Mouse (Mus musculus): Measurements from ENCODE around the gene Vwf. TPM values are rescaled to one million over a fixed set of nuclear protein-coding genes. Genes with fewer than 3 reads are reported as not detected.

Vwf gene
- 10 to 100 TPM; 12.5 to 17.6 TPM for total RNA-seq (2021)

- intact Hi-C loops (cut with DNase I), result no loop called here
- DNase-seq (ENCODE audit: low spot score in 2 of 2), result no peak
Observed at GRCm38 (mm10) chr6:125546474-125546873, at the start of gene Vwf. Gene Vwf, plus strand, starts transcription at chr6:125546774.

DNA sequence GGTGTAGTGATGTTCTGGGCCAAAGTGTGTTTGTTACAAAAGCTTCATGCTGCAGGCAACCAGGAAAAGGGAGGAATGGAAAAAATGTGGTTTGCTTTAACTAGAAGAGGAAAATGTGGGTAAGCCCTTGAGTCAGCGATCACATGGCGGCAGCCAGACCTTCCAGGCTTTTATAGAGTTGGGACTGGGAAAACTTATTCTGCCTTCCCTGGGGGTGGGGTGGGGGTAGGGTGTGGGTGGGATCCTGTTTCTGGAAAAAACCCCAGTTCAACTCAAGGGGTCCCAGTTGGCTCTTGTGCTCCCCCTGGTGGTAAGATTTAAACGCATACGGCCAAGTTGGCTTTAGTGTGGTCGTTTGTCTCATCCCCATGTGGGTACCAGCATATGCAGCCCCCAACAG is 48.5 kb upstream of the Vwf start:
- DNase-seq (ENCODE audit: low spot score in 2 of 2), result no peak
- intact Hi-C loops (cut with DNase I), result loop anchor here (1.0 to 5.0 kb wide), 2 partner anchors 72 to 104 kb away; no protein-coding TSS in a partner anchor

- no peak for DNase-seq (ENCODE audit: low spot score in 2 of 2)
- intact Hi-C loops (cut with DNase I), result no loop called here
Observed at GRCm38 (mm10) chr6:125503186-125503802, 43.3 kb upstream of the Vwf start.

DNA sequence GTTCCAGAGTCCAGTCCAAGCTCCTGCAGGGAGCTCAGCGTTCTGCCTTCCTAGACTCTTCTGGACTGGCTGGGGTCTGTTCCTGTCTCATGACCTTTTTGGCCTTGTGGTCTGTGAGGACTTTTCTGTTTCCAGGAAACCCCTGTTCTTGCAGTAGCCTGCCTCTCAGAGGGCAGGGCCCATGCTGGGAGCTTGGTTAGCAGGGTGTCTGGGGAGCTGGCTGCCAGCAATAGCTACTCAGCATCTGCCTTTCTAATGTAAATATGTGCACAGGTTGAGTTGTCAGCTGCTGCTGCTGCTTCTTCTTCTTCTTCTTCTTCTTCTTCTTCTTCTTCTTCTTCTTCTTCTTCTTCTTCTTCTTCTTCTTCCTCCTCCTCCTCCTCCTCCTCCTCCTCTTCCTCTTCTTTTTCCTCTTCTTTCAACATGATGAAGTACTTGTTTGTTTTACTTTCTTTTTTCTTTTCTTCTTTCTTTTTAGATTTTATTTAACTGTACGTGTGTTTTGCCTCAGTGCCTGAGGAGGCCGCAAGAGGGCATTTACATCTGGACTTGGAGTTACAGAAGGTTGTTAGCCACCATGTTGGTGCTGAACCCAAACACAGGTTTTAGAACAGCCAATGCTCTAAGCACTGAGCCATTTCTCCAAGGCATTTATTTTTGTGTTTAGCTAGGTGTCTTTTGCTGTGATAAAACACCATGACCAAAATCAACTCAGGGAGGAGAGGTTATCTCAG is 41.8 kb upstream of the Vwf start:
- DNase-seq (ENCODE audit: low spot score in 2 of 2), result no peak
- intact Hi-C loops (cut with DNase I), result no loop called here

DNA sequence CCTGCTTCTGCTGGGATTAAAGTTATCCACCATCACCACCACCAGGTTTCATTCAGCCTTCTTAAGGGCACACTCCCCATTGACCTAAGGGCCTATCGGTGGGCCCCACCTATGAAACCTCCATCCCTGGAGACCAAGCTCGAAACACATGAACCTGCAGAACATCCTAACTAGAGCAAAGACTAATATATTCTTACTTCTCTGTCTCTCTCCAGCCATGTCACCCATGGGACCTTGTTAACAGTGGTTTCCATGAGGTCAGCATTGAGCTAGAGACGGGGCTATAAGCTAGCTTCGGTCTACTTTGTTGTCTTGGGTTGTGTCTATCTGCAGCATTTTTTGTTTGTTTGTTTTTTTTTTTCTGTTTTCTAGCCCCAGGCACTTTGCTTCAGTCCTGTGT is 40.1 kb upstream of the Vwf start:
- DNase-seq (ENCODE audit: low spot score in 2 of 2), result no peak
- intact Hi-C loops (cut with DNase I), result no loop called here

DNA sequence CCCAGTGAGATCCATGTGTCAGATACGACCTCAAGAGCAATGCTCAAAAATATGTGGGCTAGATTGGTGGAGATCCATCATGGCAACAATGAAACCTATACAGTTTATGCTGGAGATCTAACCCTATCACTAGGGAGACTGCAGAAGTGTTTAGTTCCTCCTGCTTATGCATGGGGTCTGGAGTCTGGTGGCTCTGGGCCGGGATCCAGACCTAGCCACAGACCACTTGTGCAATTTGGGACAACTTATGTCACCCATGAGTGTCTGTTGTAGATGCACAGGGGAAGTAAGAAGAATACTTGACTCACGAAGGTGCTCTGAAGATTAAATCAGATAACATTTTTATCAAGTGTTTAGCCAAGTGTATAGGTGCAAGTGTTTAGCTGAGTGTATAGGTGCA is 36.8 kb upstream of the Vwf start:
- DNase-seq (ENCODE audit: low spot score in 2 of 2), result peak in 1 of 2 experiments; percentile 20
- intact Hi-C loops (cut with DNase I), result loop anchor here (5.0 kb wide), 1 partner anchor 93 kb away; no protein-coding TSS in a partner anchor

DNA sequence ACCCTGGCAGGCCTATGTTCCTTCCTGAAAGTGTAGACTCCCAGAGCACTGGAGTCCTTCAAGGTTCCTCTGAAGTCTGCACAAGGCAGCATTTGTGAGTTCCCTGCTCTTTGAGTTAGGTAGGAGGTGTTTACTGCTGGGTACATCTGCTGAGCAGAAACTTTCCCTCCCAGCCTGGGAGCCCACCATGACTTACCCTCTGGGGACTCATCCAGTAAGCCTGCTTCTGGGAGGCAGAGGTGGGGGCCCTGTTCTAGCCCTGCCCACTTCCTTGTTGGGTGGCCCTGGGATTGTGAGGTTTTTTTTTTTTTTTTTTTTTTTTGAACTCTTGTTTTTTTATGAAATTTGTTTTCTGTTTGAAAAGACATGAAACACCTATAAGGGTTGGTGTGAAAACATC is 35.9 kb upstream of the Vwf start:
- DNase-seq (ENCODE audit: low spot score in 2 of 2), result no peak
- intact Hi-C loops (cut with DNase I), result loop anchor here (5.0 kb wide), 1 partner anchor 92 kb away; no protein-coding TSS in a partner anchor

- intact Hi-C loops (cut with DNase I), result loop anchor here (5.0 kb wide), 1 partner anchor 91 kb away; no protein-coding TSS in a partner anchor
- no peak for DNase-seq (ENCODE audit: low spot score in 2 of 2)
Observed at GRCm38 (mm10) chr6:125511196-125511595, 35.4 kb upstream of the Vwf start.

- DNase-seq (ENCODE audit: low spot score in 2 of 2), result no peak
- intact Hi-C loops (cut with DNase I), result loop anchor here (5.0 kb wide), 1 partner anchor 89 kb away; no protein-coding TSS in a partner anchor
Observed at GRCm38 (mm10) chr6:125512950-125513596, 33.5 kb upstream of the Vwf start.

GRCm38 (mm10) chr6:125515503-125516315 is 30.9 kb upstream of the Vwf start:
- intact Hi-C loops (cut with DNase I), result no loop called here
- peak in 1 of 2 experiments; percentile 11 for DNase-seq (ENCODE audit: low spot score in 2 of 2)

DNA sequence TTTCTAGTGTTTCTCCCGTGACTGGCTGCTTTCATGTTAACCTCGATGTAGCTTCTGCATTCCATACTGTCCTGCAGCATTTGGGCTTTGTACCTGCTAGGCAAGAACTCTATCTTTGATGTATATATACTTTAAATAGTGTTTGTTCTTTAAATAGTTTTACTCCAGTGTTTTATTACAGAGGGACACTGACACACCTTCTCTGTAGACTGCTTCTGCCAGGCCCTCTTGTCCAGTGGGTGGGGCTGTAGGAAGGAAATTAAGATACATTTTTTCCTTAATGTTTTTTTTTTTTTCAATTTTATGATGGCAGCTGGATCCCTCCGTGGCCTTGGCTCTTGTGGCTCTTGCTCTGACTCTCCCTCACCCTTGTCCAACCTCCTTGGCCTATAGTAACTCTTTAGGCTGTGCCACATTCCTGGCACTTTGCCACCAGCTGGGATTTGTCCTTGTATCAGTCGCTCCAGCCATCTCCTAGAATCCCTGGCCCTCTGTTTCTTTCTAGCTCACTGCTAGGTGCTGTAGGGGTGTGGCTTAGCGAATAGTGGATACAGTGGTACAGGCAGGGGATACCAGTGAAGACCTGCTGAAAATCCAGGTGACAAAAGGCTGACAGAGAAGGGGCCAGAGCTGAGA is 24.9 kb upstream of the Vwf start:
- no peak for DNase-seq (ENCODE audit: low spot score in 2 of 2)
- intact Hi-C loops (cut with DNase I), result no loop called here

DNA sequence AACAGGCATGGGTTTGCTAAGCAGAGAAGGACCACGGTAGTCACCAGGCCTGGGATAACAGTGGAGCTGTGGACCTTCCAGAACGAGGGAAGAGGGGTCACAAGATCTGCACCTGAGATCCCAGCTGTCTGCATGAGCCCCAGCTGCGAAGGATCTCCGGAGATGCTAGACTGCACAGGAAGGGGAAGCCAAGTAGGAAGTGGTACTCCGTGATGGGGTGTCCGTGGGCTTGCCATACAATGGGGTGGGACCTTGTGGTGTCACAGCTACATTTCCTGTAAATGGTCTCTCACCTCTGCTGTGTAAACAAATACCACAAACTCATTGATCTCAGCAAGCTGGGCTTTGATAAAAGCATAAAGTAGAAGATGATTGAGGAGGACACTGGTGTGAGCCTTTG is 22.5 kb upstream of the Vwf start:
- intact Hi-C loops (cut with DNase I), result no loop called here
- no peak for DNase-seq (ENCODE audit: low spot score in 2 of 2)

DNA sequence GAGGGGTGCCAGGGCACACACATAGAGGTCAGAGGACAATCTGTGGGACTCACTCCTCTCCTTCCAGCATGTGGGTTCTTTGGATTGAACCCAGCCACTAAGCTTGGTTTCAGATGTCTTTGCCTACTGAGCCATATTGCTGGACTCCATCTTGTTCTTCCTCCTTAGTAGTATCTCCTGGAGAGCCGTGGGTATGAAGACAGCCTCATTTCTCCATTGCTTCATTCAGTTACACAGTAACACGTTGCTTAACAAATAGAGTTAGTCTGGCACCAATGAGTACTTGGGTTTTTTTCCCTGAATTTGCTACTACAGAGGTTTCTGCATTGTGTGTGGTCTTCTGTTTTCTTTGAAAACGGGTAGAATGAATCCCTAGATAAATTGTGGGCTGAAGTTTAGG is 20.5 kb upstream of the Vwf start:
- intact Hi-C loops (cut with DNase I), result no loop called here
- DNase-seq (ENCODE audit: low spot score in 2 of 2), result no peak

DNA sequence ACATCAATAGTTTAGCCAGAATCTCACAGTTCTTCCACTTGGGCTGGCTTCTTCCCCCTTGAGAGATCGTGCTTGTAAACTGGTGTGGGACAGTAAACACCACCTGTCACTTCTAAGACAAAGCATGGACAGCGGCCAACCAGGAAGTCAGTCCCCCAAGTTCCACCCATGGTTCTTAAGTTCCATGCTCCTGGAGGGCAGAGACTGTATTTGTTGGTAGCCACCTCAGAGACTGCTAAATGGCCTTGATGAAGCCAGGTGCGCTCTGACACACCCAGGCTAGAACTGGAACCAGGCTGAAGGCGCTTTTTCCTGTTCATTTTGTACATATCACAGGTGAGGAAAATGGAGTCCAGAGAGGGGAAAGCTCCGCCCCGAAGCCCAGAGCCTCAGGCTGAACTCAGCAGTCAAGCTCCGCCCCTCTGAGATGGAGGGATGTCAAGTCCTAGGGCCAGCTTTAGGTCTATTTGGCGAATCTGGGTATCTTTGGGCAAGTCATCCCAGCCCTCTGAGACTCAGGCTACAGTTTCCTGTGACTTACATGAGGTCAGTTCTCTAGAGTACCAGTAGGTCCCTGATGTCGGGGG is 17.9 kb upstream of the Vwf start:
- no peak for DNase-seq (ENCODE audit: low spot score in 2 of 2)
- intact Hi-C loops (cut with DNase I), result loop anchor here (2.0 kb wide), 1 partner anchor 74 kb away; no protein-coding TSS in a partner anchor

DNA sequence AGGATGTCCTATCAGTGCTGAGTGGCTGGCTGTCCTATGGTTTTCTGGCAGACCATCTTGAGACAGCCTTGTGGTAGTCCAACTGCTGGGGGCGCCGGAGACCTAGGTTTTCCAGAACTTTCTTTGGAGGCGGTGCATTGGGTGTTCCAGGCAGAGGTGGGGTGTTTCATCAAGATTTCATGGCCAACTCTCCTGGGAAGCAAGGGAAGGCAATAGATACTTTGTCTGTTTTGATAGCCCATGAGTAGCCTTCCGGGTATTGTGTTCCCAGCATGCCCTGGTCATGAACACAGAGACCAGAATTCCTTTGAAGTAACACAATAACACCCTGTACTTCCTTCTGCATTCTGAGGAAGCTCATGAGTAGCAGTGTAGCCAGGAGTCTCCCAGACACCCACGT is 17.1 kb upstream of the Vwf start:
- DNase-seq (ENCODE audit: low spot score in 2 of 2), result no peak
- intact Hi-C loops (cut with DNase I), result loop anchor here (2.0 kb wide), 1 partner anchor 73 kb away; no protein-coding TSS in a partner anchor

DNA sequence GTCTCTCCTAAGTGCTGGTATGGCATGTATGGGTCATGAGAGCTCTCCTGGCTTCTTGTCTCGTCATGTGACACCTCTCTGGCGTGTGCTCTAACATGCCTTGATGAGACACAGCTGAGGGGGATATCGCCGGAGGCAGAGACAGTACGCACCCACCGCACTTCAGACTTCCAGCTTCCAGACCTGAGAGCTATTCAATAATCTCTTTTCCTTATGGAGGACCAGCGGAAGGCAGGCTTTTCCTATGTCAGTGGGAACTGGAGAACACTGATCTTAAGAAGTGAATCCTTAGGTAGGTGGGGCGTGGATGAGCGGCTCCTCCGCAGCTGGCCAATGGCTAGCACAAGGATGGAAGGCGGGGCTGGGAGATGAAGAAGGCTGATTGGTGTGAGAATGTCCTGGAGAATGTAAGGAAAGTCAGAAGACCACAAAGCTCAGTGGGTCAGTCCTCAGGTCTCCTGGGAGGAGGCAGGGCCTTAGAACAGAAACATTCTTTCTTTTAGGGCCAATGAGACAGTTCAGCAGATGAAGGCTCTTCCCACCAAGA is 13.4 kb upstream of the Vwf start:
- no peak for DNase-seq (ENCODE audit: low spot score in 2 of 2)
- intact Hi-C loops (cut with DNase I), result no loop called here

GRCm38 (mm10) chr6:125534990-125535389 is 11.6 kb upstream of the Vwf start:
- intact Hi-C loops (cut with DNase I), result no loop called here
- DNase-seq (ENCODE audit: low spot score in 2 of 2), result no peak

DNA sequence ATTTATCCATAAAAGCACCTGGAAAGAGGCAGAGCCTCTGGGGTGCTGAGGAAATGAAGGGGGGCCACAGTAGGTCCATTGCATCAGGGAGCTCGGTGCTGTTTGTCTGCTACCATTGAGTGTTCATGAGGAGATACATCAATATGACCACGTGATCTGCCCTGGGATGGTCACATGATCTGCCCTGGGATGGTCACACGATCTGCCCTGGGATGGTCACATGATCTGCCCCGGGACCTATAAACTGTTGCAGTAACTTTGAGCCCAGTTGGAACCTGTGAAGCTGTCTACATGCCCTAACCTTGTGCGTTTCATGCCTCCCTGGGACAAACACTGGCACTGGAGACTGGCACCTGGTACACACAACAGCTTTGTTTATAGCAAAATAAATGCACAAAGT is 8.1 kb upstream of the Vwf start:
- intact Hi-C loops (cut with DNase I), result no loop called here

DNA sequence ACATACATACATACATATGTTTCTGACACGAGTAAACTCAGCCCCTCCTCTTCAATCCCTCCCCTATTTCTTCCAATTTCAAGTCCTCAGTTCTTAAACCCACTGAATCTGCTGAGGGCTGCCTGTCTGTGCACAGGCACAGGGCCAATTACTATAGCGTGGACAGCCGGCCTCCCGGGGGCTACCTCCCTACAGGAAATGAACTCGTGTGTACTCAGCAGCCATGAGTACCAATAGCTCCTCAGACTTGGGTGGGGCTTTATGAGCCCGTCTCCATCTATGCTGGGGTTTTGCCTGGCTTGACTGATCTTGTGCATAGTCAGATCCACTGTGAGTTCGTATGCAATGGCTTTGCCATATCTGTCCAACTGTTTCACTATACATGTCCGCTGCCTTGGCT is 7.2 kb upstream of the Vwf start:
- no peak for DNase-seq (ENCODE audit: low spot score in 2 of 2)
- intact Hi-C loops (cut with DNase I), result no loop called here

More for the DNA sequence above, 8.1 kb upstream of the Vwf start:
- no peak for DNase-seq (ENCODE audit: low spot score in 2 of 2)

Measured in left cerebral cortex, postnatal 25 days (tissue).